Mouse (Mus musculus): ENCODE data around the gene Cux1.

- TF ChIP-seq CTCF (IDR thresholded peaks at IDR 0.05; ENCODE audit: control insufficient read depth, insufficient read depth, low read length): no peak
- no peak for TF ChIP-seq POLR2A (IDR thresholded peaks at IDR 0.05; ENCODE audit: borderline replicate concordance, control insufficient read depth, low read depth, low read length)
Observed at GRCm38 (mm10) chr5:136531674-136532365, 35.5 kb downstream of the Cux1 start.
